Mouse (Mus musculus) cerebellum, postnatal 25 days (tissue): ENCODE data around the gene Eea1.

ENCODE experiments used
- DNase-seq, 2 experiments: peaks; one replicate each; pipeline ENCODE4 v3.0.0; 2021; ENCODE audit warnings: mixed read lengths in 2 of 2

The Eea1 gene

DNA sequence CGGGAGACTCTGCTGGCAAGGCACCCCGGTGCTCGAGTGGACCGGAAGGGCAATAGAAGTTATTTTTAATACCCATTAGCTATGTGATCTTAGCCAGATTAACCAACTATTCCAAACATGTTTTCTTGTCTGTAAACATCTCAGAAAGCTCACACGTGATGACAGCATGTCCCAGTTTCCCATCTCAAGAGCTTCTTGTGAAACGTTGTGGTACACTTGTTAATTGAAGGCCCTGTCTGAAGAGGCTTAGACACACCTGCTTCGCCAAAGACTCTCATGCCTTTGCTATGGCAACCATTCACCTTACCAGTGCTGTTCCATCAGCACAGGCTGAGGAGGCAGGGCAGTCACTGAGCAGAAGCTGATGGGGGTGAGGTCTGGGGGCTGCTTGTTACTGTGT lies 133.9 kb downstream of the Eea1 start:
- DNase-seq: no peak

DNA sequence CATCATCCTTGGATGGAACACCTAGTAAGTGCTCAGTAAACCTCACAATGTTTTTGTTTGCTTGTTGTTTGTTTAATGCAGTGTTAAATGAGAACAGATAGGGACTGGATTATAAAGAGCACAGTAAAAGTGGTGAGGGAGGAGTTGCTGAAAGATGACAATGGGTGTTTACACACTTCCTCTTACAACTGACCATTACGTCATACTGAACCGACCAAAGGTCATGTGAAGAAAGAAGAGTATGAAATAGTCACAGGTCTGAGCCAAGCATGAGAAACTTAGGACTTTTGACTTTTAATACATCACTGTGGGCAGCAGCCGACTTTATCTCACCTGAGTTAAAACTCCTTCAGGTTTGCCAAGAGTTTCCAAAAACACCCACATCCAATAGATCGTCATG lies 135.0 kb downstream of the Eea1 start:
- DNase-seq: no peak

DNA sequence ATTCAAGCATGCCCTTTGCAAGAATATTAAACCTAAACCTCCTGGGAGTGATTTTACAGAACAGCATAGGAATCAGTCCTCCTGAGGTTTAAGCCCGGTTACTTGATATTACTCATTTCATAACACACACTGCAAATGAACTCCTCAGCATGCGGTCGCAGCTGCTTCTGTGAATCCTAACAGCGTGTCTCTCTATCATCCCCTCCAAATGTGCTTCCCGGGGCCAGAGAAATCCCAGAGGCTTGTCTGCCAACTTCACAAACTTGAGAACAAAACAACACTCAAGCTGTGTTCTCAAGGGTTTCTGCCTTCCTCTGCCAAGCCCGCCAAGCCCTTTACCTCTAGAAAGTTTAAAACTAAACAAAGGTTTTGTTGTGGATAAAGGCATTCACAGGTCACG lies 135.4 kb downstream of the Eea1 start:
- no peak for DNase-seq

DNA sequence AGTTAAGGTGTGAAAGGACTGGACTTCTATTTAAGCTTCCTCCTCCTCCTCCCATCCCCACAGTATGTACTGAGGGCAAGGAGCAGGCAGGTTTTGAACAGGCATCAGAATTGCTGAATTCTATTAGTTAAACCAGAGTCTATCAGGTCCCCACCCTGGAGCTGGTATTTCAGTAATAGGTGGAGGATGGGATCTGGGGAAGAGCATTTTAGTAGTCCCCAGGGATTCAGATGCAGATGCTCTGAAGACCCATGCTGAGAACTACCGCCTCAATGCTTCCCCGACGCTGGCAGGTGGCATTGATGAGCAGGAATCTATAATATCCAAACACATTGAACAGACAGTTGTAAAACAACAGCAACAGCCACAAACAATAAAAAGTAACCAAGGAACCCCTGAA lies 136.0 kb downstream of the Eea1 start:
- no peak for DNase-seq

DNA sequence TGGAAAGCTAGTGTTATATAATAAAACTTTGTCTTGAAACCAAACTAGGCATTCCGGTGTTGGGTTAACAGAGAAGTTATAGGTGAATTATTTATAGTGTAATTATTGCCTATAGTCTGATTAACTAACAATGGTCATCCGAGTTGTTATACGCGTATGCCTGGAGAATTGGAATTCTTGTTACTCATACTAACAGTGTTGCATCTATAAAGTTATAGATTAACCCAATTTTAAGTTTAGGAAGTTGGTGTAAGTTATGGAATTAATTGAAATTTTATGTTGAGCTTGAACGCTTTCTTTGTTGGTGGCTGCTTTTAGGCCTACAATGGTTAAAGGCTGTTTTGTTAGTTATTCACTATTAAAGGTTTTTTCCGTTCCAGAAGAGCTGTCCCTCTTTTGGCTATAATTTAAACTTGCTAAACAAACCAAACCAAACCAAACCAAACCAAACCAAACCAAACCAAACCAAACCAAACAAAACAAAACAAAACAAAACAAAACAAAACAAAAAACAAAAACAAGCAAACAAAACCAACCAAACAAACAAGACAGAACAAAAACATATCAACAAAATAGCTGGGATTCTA lies 137.1 kb downstream of the Eea1 start:
- DNase-seq: peak in 1 of 2 experiments; percentile 19

DNA sequence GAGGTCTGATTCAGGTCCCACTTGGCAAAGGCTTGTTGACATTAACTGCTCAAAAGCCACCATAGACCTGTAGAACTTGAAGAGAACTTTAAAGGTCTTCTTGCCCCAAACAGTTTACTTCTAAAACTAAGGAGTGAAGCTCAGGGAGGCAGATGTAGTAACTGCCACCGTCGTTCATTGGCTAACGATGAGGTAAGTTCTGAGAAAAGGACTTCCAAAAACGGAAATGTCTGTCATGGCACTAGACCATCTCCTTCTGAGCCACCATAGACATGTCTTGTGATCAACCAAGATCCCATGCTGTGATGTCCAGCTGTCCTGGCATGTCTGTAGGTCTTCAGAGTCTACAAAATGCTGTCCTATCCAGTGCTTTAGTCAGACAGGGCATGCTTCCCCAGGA lies 139.4 kb downstream of the Eea1 start:
- DNase-seq: no peak

DNA sequence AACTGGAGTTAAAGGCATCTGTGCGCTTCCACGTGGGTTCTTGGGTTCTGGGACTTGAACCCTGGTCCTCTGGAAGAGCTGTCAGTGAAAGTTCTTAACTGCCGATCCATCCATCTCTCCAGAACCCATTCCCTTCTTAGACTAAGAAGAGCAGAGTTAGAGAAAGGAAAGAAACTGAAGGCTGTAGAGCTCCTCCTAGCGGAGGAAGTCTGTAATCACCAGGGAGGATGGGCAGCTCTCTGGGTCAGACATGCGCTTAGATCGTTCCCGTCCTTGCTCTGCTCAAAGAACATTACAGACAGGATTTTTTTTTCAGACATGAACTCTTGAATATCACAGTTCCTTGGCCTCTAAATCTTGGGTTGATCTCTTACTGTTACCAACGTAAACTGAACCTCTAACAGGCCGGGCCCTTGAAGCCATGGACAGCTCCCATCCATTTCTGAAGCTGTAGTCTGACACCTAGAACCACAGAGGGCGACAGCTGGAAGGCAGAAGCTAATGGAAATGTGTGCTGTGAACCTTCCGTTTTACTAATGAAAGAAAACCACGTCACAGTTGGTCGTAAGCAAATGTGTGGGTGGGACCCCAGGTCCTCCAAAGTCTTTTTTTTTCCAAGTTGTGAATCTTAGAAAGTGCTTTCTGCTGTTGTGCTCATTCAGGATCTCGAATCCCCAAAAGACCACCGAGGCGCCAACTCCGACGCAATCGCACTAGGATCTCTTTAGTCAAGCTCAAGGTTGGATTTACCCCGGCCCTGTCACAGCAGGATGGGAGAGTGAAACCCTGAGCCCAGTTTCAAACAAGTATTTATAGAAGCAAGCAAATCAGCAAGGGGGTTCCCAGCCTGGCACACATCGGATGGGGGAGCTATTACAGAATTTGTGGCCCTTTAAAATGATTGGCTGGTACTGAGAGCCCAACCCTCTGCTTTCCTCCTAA lies 140.3 kb downstream of the Eea1 start:
- peak in 1 of 2 experiments; percentile 15 for DNase-seq

DNA sequence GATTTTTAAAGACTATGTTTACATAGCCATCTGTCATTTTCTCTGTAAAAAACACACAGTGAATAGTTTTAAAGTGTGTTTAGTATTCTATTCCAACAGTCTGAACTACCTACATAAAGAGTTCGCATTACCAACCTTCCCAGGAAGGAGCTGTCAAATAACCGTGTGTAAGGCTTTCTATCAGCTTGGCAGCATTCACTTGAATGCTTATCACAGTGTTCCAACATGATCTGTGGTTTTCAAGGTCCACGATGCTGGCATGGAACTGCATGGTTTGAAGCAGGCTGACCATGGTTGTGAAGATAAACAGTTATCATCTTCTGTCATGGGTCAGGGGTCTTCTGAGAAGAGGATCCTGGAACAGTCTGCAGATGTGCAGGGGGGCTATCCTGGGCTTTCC lies 141.8 kb downstream of the Eea1 start:
- DNase-seq: no peak

DNA sequence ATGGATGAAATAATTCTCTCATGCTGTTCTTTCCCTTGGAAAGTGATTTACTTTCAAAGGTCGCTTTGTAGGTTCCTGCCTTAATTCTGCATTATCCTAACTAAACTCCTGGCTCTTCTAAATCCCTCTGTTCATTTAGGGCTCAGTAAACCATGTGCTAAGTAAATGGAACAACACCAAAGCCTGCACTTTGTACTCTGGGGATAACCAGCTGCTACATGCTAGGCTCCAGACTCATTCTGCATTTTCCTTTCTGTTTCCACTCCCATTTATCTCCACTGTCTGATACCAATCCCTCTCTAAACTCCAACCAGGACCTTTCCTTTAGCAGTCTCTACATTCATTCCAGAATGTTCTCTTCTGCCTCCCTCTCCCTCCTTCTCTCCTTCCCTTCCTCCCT lies 149.3 kb downstream of the Eea1 start:
- no peak for DNase-seq

DNA sequence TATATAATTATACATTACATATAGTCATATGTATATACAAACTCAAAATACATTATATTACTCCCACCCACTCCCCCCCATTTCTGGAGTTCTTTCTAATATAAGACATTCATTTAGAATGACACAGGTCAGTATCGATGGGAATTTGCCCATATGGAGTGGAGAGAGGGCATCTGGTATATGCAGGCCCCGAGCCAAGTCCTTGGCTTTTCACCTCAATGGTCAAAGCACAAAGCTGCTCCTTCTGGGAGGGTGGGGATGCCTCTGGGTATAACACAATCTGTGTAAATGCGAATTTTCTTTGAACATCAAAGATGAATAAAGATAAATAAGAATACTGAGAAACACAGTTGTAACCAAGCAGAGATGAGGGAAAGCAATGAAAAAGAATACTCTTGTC lies 149.9 kb downstream of the Eea1 start:
- DNase-seq: peak; percentile 77 to 88

DNA sequence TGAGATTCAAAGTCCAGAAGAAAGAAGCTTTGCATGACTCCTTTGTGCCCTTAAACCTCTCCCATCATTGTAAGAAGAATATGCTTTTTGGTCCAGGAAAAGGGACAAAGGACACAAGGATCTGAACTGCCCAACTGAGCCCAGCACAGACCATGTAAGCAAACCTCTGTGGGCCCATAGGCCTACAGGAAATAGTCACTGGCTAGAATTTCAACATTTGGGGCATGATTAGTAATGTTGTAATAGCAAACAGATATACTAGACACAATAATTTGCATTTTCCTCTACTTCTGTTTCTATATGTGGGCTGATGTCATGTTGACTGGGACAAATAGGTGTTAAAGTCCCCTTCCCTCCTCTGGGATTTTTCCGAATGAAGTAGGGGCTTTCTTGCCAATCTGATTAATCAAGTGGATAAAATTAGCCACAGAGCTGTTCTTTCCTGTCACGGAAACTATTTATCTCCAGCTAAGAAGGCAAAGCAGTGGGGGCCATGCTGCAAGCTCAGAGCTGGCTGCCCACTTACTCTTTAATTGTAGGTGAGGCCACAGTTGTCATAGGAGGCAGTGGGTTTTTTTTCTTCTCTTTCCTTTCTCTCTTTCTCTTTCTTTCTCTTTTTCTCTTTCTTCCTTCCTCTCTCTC lies 153.6 kb downstream of the Eea1 start:
- no peak for DNase-seq

DNA sequence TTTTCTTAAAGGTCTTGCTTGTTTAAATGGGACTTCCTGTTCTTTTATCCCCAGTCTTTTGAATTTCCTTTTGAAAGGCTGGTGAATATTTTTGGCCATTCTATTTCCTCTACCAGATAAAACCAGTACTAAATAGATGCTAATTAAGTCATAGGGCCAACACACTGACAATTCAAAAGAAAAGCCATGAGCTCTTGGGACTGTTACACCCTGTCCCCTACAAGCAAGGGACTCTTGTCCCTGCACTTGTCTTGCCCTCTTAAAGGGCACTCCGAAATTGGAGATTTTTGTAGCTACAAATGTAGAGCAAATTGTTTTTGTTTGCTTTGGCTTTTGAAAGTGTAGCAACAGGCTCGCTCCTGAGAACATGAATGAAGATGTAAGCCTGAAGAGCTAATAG lies 154.1 kb downstream of the Eea1 start:
- no peak for DNase-seq
